Mouse (Mus musculus) heart, postnatal 0 days (tissue): ENCODE results near the gene Zfp692. TPM values are rescaled to one million over a fixed set of nuclear protein-coding genes. Genes with fewer than 3 reads are reported as not detected.
A peak's percentile ranks its signal among the peaks of the same experiment; 100 is the strongest.

ENCODE experiments used
- ATAC-seq: fragments of 200-750 bp; cut with Nextera tagmentation; 2 replicates; pipeline ENCODE4 v1.8.0; 2017; ENCODE audit warnings: low read depth, moderate number of reproducible peaks, moderate library complexity; ENCODE audit not compliant: insufficient read depth
- DNase-seq: peaks from one replicate; pipeline ENCODE4 v3.0.0-alpha.2; 2016; ENCODE audit warnings: low spot score
- H3K27ac ChIP-seq: fragments of 300-500 bp; sonication (generic); 2 replicates; pipeline ENCODE4 v1.5.1; 2014; ENCODE audit warnings: low read depth, mild to moderate bottlenecking
- H3K27me3 ChIP-seq: fragments of 300-500 bp; sonication (generic); 2 replicates; pipeline ENCODE4 v1.6.1; 2014; ENCODE audit warnings: low read length, mixed read lengths; ENCODE audit not compliant: control insufficient read depth, insufficient read depth
- H3K36me3 ChIP-seq: fragments of 300-500 bp; sonication (generic); replicated peaks from 2 replicates; pipeline ENCODE4 v1.6.1; 2014; ENCODE audit warnings: low read length, mixed read lengths; ENCODE audit not compliant: control insufficient read depth, insufficient read depth
- H3K4me1 ChIP-seq: fragments of 300-500 bp; sonication (generic); 2 replicates; pipeline ENCODE4 v1.6.1; 2014; ENCODE audit warnings: antibody characterized with exemption; ENCODE audit not compliant: control insufficient read depth, insufficient read depth
- H3K4me2 ChIP-seq: fragments of 300-500 bp; sonication (generic); 2 replicates; pipeline ENCODE4 v1.6.1; 2014; ENCODE audit warnings: low read depth, mild to moderate bottlenecking, low read length, moderate library complexity
- H3K4me3 ChIP-seq: fragments of 300-500 bp; sonication (generic); 2 replicates; pipeline ENCODE4 v1.5.1; 2014; ENCODE audit warnings: low read depth, low read length
- H3K9ac ChIP-seq: fragments of 300-500 bp; sonication (generic); replicated peaks from 2 replicates; pipeline ENCODE4 v1.6.1; 2014; ENCODE audit warnings: low read depth, low read length, mixed read lengths
- H3K9me3 ChIP-seq: fragments of 300-500 bp; sonication (generic); replicated peaks from 2 replicates; pipeline ENCODE4 v1.6.1; 2016; ENCODE audit warnings: low read length; ENCODE audit not compliant: control insufficient read depth
- CTCF ChIP-seq: IDR thresholded peaks from 2 replicates; pipeline ENCODE4 v1.5.1; 2016; ENCODE audit warnings: antibody characterized with exemption, control low read depth, low read depth
- EP300 ChIP-seq: IDR thresholded peaks from 2 replicates; pipeline ENCODE4 v1.6.1; 2016; ENCODE audit warnings: antibody characterized with exemption, low read depth
- WGBS: fragments of 180-500 bp; shearing (Covaris S2); extraction: QIAGEN DNeasy Blood & Tissue Kit; methylation state at CpG from one replicate; pipeline ENCODE4 v1.1.7; 2014; 5-methylcytosine and 5-hydroxymethylcytosine counted together
- polyA plus RNA-seq: library from polyadenylated mRNA; unstranded; fragments of >200 nt; fragmentation: Nextera tagmentation; extraction: Ambion mirVana; gene quantifications from 2 replicates; pipeline ENCODE4 v1.2.1, GENCODE M21; 2015
- total RNA-seq: library from RNA; depleted of rRNA; stranded (reverse); fragments of >200 nt; gene quantifications from 2 replicates; pipeline ENCODE4 v1.2.3, GENCODE M21; 2014; ENCODE audit warnings: low replicate concordance; rRNA removed

Gene Zfp692
- total RNA-seq (8.2 and 12.6 TPM in 2 replicates), polyA plus RNA-seq (4.9 and 5.0 TPM in 2 replicates)

DNA sequence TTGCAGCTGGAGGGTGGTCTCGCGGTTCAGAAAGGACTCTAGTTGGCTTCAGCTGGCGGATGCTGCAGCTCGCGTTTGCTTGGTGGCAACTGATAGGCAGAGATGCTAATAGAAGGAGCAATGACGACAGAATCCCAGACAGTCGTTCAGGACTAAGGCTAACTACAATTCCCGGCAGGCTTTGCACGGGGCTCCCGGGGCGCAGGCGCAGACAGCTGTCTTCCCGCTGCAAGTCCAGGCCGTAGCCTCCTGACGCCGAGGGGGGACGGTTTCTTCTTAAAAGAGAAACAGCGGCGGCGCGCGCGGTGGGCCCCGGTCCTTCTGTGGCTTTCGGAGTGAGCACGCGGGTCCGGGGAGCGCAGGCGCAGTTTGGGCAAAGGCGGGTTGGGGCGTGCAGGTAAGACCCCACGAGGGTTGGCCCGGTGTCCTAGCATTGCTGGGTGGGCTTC lies at the start of gene Zfp692:
Gene Zfp692 (plus strand): TSS at position 210 of the 449 bp plus-strand sequence.
- ATAC-seq (peak; percentile 61), DNase-seq (peak; percentile 94)
- WGBS: under 1% methylated on average over 34 of the region's 34 CpGs
- H3K27me3 ChIP-seq: no peaks in the 10 kb centered on the region
- no peak for TF ChIP-seq CTCF
- no peak for TF ChIP-seq EP300
- H3K9me3 ChIP-seq: no peaks in the 10 kb centered on the region
- H3K9ac ChIP-seq: peak within 1 kb of the TSS; percentile 38
- peak within 1 kb of the TSS; percentile 83 for H3K4me2 ChIP-seq
- H3K36me3 ChIP-seq: no peaks in the 10 kb centered on the region
- H3K4me3 ChIP-seq: peak within 1 kb of the TSS; percentile 45
- peaks cover 11% of the 10 kb centered on the region for H3K4me1 ChIP-seq
- H3K27ac ChIP-seq: no peak within 1 kb of the TSS

DNA sequence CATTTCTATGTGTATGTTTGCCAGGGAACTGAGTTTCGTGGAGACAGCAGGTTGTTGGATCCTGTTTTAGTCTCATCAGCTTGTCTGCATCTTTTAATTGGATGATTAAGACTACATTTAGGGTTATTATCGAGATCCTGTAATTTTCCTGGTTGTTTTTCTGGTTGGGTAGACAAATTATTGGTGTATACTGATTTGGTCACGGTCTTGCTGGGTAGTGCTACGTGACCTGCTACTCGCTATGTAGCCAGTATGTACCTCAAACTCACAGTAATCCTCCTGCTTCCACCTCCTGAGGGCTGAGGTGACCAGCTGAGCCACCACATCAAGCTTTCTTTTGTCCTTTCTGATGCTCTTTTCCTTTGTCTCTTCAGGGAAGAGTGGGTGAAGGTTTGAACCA lies 49.1 kb upstream of the Zfp692 start:
- H3K27me3 ChIP-seq: no peaks in the 10 kb centered on the region
- no peak overlapping the region for H3K27ac ChIP-seq
- no peak overlapping the region for H3K4me3 ChIP-seq
- H3K4me2 ChIP-seq: no peak overlapping the region
- DNase-seq: no peak
- no peaks in the 10 kb centered on the region for H3K4me1 ChIP-seq
- no peak overlapping the region for H3K9ac ChIP-seq
- no peak for ATAC-seq
- no peaks in the 10 kb centered on the region for H3K9me3 ChIP-seq
- WGBS: 80% methylated on average over 5 of the region's 5 CpGs
- H3K36me3 ChIP-seq: no peaks in the 10 kb centered on the region
- no peak for TF ChIP-seq EP300
- TF ChIP-seq CTCF: no peak

DNA sequence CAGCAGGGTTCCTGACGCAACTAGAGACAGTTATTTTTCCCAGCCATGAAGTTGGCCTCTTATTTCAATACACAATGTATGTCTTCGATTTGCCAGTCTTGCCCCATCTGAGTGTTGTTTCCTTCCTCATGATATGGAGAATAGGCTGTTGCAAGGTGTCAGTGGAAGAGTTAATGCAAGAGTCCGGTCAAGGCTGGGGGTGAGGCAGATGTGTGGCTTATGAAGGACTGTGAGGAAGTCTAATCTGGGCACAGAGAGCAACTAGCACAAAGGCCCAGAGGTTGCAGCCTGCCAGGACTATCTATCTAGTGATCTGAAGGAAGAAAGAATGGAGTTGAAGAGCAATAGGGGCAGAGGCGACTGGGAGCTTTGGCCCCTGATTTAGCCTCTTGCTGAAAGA lies 46.7 kb upstream of the Zfp692 start:
- WGBS: 70% methylated on average over 4 of the region's 4 CpGs
- no peak for TF ChIP-seq EP300
- TF ChIP-seq CTCF: no peak
- Histone ChIP-seq H3K4me1 (no peaks in the 10 kb centered on the region), H3K9ac (no peak overlapping the region), H3K4me2 (no peak overlapping the region), H3K36me3 (no peaks in the 10 kb centered on the region), H3K27ac (no peak overlapping the region), H3K4me3 (no peak overlapping the region), H3K27me3 (no peaks in the 10 kb centered on the region), H3K9me3 (no peaks in the 10 kb centered on the region)
- DNase-seq (no peak), ATAC-seq (no peak)

DNA sequence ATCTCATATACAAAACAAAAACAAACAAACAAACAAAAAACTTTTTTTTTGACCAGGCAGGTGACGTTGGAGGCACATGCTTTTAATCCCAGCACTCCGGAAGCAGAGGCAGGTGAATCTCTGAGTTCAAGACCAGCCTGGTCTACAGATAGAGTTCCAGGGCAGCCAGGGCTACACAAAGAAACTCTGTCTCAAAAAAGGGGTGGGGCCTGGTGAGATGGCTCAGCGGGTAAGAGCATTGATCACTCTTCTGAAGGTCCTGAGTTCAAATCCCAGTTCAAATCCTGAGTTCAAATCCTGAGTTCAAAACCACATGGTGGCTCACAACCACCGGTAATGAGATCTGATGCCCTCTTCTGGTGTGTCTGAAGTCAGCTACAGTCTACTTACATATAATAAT lies 45.0 kb upstream of the Zfp692 start:
- H3K36me3 ChIP-seq: no peaks in the 10 kb centered on the region
- H3K9me3 ChIP-seq: no peaks in the 10 kb centered on the region
- no peak for DNase-seq
- ATAC-seq: no peak
- no peak overlapping the region for H3K27ac ChIP-seq
- H3K4me1 ChIP-seq: no peaks in the 10 kb centered on the region
- no peaks in the 10 kb centered on the region for H3K27me3 ChIP-seq
- TF ChIP-seq EP300: no peak
- no peak for TF ChIP-seq CTCF
- no peak overlapping the region for H3K4me3 ChIP-seq
- H3K4me2 ChIP-seq: no peak overlapping the region
- WGBS: 79% methylated on average over 4 of the region's 4 CpGs
- H3K9ac ChIP-seq: no peak overlapping the region

DNA sequence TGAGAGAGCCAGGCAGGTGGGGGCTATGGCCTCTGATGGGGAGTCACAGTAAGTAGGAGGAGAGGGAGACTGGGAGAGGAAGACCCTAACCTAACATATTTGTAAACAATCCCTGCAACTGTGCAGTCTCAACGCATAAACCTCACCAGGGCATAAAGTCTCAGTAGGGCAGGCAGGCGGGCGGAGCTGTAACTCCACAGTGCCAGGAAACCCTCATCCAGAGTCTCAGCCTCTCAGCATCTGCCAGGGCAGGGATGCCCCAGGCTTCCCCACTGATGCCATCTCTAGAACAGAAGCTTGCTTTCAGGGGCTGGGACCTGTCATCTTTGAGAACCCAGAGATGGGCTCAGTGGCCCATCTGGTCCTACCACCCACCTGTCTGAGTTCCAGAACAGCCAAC lies 44.5 kb upstream of the Zfp692 start:
- DNase-seq: no peak
- H3K4me2 ChIP-seq: no peak overlapping the region
- no peaks in the 10 kb centered on the region for H3K36me3 ChIP-seq
- H3K4me1 ChIP-seq: no peaks in the 10 kb centered on the region
- no peak for ATAC-seq
- TF ChIP-seq CTCF (no peak), EP300 (no peak)
- H3K27ac ChIP-seq: no peak overlapping the region
- H3K9ac ChIP-seq: no peak overlapping the region
- no peak overlapping the region for H3K4me3 ChIP-seq
- H3K27me3 ChIP-seq: no peaks in the 10 kb centered on the region
- 88% methylated on average over 3 of the region's 3 CpGs for WGBS
- H3K9me3 ChIP-seq: no peaks in the 10 kb centered on the region

DNA sequence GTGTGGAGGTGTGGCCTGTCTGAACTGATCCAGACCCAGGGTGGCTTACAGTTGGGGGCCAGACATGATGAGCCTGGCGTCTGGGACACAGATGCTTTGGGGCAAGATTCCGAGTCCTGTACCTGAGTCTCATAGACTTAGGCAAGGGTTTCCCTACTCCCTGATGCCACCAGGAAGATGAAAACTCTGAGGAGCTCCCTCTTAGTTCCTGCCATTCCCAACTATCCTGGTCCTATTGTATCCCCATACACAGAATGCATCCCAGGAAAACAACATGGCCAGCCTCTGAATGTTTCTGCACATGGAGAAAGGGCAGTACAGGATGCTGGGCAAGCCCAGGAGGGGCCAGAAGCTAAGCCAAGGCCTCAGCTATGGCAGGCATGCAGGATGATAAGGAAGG lies 43.4 kb upstream of the Zfp692 start:
- H3K27me3 ChIP-seq: no peaks in the 10 kb centered on the region
- ATAC-seq (no peak), DNase-seq (no peak)
- H3K36me3 ChIP-seq: no peaks in the 10 kb centered on the region
- 64% methylated on average over 2 of the region's 2 CpGs for whole genome bisulfite sequencing
- H3K9me3 ChIP-seq: no peaks in the 10 kb centered on the region
- no peak overlapping the region for H3K9ac ChIP-seq
- no peak overlapping the region for H3K4me2 ChIP-seq
- H3K27ac ChIP-seq: no peak overlapping the region
- no peaks in the 10 kb centered on the region for H3K4me1 ChIP-seq
- TF ChIP-seq EP300: no peak
- TF ChIP-seq CTCF: no peak
- no peak overlapping the region for H3K4me3 ChIP-seq
